Mouse (Mus musculus): ENCODE data around the gene Zscan21.
"Not testable (repeated sequence)": the region's sequence is repeated elsewhere in the genome, so short reads cannot be mapped to it uniquely, and the experiment has no call there.

Gene Zscan21

DNA sequence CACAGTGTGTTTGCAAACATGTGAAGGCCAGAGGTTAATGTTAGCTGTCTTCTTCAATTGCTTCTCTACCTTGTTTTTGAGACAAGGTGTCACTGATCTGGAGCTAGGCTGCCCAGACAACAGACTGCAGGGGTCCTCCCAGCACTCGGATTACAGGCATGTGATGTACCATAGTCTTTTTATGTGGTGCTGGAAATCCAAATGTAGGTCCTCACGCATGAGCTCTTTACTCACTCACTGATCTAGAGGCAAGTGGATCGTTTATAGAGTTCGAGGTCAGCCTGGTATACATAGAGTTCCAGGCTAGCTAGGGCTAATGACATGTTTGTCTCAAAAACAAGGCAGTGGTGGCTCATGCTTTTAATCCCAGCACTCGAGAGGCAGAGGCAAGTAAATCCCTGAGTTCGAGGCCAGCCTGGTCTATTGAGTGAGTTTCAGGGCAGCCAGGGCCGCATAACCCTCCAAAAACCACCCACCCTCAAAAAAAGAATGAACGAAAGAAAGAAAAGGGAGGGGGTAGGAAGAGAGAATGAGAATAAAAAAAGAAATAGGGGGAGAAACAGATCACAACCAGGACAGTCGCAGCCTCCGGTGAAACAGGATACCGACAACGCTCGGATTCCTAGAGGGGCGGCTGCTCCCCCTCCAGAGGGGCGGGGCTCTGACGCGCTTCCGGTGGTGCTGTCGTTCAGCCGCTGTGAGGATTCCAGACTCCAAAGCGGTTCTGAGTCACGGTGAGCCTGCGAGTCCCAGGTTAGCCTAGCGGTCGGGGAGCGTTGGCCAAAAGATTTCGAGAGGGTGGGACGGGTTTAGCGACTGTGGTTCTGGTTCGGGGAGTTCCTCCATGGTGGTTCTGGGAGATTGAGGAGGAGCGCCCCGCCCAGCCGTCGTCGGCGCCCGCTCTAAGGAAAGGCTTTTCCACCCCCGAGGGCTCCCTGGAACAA, at the start of gene Zscan21:
TSS of gene Zscan21 (plus strand) at position 649 of the 944 bp plus-strand sequence.
- peak; percentile 95 for DNase-seq (ENCODE audit: low read depth, low spot score)

DNA sequence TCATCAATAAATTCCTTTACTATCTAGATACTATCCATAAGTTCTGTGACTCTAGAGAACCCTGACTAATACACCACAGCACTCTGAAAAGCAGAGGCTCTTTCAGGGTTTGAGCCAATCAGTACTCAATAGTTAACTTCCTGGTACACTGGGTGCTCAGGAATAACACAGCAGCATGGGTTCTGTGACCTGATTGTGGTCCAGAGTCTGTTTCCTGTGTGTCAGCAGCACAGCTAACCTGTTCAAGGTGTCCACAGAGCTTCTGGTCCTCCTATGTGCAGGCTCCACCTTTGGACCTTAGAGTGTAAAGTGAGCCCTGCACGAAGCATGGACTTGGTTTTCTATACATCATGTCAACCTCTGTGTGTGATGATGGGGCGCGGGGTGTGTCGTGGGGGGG, 42.9 kb upstream of the Zscan21 start:
- no peak for DNase-seq (ENCODE audit: low read depth, low spot score)

DNA sequence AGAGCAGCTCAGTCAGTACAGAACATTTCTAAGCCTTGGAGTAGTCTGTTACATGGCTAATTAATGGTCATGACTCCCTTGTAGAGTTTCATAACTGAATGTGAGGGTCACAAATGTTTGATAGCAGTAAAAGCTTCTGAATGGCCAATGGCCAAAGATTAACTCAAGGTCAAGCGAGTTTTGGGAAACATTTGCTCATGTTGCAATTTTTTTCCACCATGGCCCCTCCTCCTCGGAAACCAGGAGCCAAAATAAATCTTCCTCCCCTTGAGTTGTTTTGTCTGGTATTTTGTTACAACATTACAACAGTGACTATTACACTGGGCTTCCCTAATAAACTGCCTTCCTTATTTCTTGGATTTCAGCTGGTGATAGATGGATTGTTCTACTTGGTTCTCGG, 41.0 kb upstream of the Zscan21 start:
- DNase-seq (ENCODE audit: low read depth, low spot score): no peak

DNA sequence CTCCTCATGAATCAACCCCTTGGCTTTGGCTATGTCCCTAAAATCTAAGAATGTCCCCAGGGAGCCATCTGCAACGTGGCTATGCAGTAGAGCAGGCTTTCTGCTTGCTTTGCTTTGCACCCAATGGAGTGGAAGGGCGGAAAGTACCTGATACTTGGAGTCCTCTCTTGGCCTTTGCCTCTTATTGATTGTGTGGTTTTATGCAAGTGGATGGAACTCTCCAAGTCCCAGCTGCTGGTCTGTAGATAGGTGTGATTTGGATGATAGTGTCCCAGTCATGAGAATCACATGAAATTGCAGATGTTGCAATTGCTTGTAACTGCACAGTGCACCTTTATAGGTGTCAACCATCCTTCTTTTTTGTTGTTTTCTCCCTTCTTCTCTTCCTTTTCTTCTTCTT, 40.6 kb upstream of the Zscan21 start:
- DNase-seq (ENCODE audit: low read depth, low spot score): no peak

DNA sequence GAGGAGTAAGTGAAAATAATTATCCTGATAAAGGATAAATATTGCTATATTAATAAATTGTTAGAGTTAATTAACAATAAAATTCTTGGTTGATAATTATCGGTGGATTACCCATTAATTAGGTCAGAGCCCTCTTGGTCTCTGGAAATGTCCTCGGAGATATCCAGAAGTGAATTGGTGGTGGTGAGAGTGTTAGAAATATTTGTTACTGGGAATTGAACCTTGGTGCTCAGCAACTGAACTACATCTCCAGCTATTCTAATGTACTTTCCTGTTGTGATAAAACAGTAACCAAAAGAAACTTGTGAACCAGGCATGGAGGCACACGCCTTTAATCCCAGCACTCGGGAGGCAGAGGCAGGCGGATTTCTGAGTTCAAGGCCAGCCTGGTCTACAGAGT, 36.2 kb upstream of the Zscan21 start:
- DNase-seq (ENCODE audit: low read depth, low spot score): no peak

DNA sequence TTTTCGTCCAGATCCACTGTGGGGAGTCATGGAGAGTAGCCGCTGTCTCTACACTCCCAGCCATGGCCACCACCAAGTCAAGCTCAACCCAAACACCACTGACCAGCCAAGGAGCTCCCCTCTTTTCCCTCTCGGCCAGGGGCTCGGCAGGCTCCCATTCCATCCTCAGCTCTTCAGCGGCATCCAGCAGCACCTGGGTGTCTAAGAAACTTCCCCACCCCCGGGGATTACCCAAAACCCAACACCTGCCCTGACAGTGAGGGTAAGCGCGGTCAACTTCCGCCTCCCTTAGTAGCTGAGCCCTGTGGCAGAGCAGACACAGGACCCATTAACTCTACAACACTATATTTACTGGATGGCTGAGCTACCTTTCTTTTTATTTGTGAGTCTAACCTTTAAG, 35.3 kb upstream of the Zscan21 start:
- no peak for DNase-seq (ENCODE audit: low read depth, low spot score)

DNA sequence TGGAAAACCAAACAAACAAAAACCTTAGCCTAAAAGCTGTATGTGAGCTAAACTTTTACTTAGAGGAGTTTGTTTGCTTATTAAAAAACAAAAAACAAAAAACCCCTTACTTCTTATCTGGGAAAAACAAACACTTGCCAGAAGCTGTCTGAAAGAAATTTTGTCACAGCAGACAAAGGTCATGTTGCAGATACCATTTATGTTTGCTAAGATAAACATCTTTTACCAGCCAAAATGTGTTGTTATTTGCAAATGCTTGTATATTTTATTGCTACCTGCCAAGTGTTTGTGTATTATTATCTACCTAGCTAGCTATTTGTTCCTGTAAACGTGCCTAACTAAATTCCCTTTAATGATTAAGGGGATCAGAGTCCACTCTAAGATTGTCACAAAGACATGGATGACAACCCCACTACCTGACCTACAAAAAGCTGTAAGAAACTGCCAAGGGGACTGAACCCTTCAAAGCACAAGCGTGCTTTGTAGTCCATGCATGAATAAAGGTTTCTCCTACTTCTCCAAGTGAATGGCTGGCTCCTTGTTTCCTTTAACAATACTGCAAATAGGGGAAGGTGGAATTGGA, 33.3 kb upstream of the Zscan21 start:
- DNase-seq (ENCODE audit: low read depth, low spot score): no peak

DNA sequence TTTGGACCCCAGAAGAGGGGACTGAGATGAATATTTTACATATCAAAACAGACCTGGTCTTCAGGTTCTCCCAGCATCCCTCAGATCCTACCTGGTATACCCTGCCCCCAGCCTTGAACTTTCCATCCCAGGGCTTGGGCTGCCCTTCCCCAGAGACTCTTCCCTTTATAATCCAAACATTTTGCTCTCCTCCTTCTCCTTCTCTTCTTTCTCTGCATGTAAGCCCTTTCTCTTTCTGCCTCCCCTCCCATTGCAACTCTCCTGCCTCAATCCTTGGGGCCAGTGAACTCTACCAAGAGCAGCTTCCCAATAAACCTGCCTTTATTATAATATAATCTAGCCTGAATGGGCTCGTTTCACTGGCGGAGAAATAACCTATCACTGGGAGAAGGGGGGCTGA, 32.8 kb upstream of the Zscan21 start:
- no peak for DNase-seq (ENCODE audit: low read depth, low spot score)

DNA sequence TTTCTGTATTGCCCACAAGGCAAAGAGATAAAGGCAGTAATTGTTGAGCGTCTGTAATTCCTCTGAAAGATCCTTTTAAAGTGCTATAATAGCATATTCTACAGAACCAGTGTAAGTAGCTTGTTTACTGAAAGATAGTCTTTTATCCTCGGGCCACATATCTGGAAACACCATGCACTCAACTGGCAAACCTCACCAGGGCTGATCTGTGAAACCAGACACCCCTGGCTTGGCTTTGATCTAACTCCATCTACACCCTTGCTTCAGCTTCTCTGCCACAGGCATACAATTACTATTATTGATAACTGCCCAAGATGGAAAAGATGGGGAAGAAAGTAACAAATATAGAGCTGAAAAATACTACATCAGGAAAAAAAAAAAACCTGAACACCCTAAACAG, 32.2 kb upstream of the Zscan21 start:
- DNase-seq (ENCODE audit: low read depth, low spot score): no peak

DNA sequence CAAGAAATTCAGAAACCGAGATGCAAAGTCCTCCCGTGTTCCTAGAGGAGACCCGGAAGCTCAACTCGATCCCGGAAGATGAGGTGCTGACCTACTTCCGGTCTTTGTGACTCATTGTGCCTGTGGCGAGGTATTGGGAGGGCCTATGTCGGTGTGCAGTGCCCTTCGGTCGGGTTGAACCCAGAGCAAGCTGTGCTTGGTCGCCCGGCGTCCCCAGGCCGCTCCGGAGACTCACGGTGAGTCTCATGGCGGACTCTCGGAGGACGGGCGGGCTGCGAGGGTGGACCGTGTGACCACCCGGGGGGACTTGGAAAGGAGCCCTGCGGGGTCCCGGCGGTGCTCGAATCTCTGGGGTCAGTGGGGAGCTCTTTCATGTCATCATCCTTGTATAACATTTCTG, 31.7 kb upstream of the Zscan21 start, which contains the start of gene Zkscan1:
TSS of gene Zkscan1 (plus strand) at position 89 of the 400 bp plus-strand sequence.
- peak; percentile 92 for DNase-seq (ENCODE audit: low read depth, low spot score)

DNA sequence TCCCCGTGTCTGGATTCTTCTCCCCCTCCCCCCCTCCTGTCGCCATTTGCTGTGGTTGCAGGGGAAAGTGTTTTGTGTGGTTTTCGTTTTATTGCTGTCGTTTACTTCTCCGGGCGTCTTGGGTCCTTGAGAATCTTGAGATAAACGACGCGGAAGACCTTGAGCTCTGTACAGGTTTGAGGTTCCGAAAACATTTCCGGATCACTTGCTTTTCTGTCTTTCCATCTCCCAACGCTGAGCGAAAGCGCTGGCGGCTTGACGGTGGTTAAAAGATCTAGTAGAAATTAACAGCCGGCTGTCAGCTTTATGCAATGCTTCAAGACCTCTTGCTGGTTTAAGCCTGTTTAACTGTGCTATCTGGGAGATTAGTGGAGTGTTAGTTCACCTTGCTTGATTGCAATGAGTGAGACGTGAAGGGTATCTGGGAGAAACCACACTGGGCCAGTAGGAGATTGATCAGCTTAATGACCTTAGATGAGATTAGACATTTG, 31.2 kb upstream of the Zscan21 start:
- DNase-seq (ENCODE audit: low read depth, low spot score): peak; percentile 69

DNA sequence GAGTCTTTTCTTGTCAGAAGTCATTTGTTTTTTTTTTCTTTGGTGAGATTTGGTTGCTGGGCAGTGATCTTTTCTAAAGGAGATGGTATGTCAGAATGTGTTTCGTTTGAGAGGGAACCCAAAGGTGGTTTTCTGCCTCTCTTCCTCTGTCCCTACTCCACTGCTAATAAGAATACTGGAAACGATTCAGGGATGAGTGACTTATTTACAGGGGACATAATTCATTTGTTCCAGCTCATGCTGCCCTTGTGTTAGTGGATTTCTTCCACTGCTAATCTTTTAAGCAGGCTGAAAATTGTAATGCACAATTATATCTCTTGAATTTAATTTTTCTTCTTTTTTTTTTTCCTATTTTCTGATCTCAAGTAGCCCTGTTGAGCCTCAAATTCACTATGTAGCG, 29.9 kb upstream of the Zscan21 start:
- no peak for DNase-seq (ENCODE audit: low read depth, low spot score)

DNA sequence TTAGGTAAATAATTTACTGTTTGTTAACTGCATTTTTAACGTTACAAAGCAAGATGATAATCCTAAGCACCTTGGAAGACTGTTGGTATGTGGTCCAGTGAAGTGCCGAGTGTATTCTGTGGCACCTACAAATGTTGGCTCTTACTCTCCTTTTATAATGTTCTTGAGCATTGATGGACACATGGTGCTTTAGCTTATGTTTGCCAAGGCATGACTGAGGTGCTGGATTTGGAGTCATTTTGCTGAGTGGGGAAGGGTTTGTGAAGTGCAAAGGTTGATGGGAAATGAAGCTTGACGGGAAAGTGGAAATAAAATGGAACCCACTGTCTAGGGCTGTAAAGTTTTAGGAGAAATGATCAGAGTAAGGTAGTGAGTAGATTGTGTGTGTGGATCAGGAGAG, 28.3 kb upstream of the Zscan21 start:
- DNase-seq (ENCODE audit: low read depth, low spot score): no peak

DNA sequence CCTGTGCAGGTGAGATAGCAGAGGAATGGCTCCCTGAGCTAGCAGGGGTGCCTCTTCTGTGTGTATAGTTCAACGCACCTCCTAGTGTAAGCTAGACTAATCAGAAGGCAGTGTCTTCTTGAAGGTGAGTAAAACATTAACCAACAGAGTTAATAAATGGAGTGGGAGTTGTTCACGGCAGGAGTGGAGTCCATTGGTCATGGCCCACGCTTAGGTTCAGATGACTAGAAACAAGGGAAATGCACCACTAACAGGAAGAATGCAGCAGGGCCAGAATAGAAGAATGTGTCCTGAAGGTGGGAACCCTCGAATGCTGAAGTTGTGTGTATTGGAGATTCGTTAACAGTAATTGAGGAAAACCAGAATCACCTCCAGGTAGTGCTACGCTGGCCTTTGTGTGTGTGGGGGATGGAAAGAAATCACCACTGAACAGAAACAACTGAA, 27.6 kb upstream of the Zscan21 start:
- no peak for DNase-seq (ENCODE audit: low read depth, low spot score)

DNA sequence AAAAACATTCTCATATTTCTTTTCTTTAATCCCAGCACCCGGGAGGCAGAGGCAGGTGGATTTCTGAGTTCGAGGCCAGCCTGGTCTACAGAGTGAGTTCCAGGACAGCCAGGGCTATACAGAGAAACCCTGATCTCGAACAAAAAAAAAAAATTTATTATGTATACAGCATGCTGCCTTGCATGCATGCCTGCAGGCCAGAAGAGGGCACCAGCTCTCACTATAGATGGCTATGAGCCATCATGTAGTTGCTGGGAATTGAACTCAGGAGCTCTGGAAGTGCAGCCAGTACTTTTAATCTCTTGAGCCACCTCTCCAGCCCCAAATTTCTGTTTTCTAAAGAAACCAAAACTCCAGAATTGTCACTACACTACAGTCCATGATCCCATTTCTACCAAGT, 26.4 kb upstream of the Zscan21 start:
- DNase-seq (ENCODE audit: low read depth, low spot score): peak; percentile 43

DNA sequence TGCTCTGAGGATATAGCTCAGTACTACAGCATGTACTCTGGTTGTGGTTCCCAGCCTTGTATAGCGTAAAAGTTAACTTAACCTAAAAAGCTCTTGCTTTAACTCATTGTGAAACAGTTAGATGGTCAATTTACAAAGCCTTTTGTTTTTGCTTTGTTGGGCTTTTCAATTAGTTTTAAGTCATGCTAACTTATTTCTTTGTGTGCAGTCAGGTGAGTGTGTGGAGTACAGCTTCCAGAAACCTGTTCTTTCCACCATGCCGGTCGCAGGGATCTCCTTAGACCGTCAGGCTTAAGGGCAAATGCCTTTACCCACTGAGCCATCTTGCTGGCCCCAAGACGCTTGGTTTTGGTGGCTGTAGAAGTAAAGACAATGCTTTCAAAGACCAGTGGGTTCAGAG, 26.0 kb upstream of the Zscan21 start:
- DNase-seq (ENCODE audit: low read depth, low spot score): no peak

DNA sequence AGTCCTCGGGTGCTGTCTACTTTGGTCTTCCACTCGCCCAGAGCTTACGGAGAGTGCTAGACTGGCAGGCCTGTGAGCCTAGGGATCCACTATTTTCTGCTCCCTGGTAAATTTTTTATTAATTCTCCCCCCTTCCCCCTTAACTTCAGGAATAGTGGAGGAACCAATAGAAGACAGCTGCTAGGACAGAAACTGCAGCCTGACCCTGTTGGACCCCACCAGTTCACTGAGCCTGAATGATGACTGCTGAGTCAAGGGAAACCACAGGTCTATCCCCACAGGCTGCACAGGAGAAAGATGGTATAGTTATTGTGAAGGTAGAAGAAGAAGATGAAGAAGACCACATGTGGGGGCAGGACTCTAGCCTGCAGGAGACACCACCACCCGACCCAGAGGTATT, 23.9 kb upstream of the Zscan21 start:
- DNase-seq (ENCODE audit: low read depth, low spot score): no peak

DNA sequence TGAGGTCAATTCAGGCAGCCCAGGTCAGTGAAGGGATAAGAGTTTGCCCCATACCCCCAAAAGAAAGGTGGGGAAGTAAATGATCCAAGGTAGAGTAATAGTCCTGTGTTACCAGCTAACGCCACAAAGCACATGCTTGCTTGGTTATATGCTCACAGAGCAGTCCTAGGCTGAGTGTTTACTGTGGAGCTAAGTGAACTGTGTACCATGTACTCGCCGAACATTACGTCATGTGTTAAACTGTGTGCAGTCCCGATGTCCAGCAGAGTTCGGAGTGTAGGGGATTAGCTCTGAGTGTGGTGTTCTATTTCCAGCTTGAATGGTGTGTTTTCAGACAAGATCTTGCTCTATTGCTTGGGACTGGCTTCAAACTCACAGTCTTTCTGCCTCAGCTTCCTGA, 22.2 kb upstream of the Zscan21 start:
- DNase-seq (ENCODE audit: low read depth, low spot score): no peak

DNA sequence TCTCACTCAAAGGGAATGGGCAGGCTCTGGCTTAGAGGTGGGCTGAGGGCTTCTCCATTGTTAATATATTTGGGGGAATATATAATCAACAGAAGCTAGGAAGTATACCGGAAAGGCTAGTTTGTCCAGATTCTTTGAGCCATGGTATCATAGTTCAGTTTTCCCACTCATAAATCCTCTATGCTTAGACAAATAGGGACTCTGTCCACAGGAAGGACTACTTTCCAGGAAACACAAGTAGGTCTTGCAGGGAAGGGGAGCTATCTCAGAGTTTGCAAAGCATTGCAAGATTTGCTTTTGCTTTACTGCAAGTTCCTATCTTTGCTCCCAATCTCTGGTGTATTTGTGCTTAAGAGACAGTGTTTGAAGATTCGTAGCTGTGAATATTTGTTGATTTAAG, 11.7 kb upstream of the Zscan21 start:
- DNase-seq (ENCODE audit: low read depth, low spot score): no peak

DNA sequence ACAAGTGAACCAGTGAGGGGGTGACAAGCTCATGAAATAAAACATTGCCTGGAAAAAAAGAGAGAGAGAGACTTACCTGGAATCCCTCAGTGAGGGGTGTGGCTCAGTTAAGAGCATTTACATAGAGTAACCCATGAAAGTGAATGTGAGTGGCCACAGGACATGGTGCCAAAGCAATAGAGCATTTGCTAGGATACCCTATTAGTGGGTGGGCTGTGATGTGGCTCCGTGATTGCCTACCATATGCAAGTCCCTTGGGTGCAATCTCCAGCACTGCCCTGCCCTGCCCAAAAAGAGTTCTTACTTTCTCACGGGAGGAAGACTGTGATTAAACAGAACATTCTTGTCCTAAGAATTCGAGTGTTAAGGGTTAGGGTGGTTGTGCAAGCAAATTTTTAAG, 9.6 kb upstream of the Zscan21 start:
- no peak for DNase-seq (ENCODE audit: low read depth, low spot score)

DNA sequence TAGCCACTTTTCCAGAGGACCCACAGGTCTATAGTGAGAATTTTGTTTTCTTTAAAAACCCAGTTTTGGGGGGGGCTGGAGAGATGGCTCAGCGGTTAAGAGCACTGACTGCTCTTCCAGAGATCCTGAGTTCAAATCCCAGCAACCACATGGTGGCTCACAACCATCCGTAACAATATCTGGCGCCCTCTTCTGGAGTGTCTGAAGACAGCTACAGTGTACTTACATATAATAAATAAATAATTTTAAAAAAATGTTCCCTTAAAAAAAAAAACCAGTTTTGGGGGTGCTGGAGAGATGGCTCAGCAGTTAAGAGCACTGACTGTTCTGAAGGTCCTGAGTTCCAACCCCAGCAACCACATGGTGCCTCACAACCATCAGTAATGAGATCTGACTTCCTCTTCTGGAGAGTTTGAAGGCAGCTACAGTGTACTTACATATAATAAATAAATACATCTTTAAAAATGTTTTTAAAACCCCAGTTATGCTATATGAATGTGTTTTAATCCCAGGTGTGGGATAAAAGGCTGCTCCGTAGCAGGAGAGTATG, 6.8 kb upstream of the Zscan21 start:
- not testable (repeated sequence) for DNase-seq (ENCODE audit: low read depth, low spot score)

DNA sequence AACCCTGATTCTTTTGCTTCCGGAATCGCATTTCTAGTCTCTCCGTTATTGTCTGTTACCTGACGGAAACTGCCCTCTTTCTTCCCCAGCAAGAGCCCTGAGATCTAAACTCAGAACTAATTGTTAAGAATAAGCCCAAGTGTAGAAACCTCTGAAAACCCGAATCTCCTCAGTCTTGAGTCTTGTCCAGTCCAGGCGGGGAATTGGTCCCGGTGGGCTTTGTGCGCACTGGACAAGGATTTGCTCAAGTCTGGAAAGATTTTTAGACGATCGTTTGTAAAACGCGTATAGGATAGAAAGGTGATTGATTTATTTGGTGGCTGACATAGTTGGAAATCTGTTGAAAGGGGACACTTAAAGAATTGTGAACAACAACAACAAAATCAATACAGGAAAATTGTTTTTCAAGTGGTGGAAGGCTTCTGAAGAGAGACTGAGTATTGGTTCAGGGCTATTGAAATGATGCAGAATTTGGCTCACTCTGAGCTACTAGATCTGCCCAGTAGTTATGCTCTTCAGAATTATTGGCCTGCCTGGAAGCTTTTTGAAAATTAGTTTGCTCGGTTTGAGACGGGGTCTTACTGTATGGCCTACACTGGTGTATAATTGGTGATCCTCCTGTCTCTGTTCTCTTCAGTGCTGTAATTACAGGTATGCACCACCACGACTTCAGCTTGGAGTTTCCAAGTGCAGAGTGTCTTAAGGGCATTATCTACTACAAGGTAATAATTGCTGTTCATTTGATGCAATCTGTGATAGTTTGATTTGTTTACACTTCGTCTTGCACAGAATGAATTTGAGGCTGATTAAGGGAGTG, 704 bp downstream of the Zscan21 start:
- peak; percentile 31 for DNase-seq (ENCODE audit: low read depth, low spot score)

Measured in CD4-positive, CD25-positive, alpha-beta regulatory T cell, adult 2 months (primary cell).